Mouse (Mus musculus) stomach, embryonic 14.5 days (tissue): ENCODE results near the gene Runx1. TPM values are rescaled to one million over a fixed set of nuclear protein-coding genes. Genes with fewer than 3 reads are reported as not detected.

ENCODE experiments used
- ATAC-seq: fragments of 200-750 bp; cut with Nextera tagmentation; 2 replicates; pipeline ENCODE4 v1.8.0; 2017; ENCODE audit warnings: low read depth, moderate TSS enrichment; ENCODE audit not compliant: insufficient number of reproducible peaks, insufficient read depth, low FRiP score
- H3K27ac ChIP-seq: fragments of 300-500 bp; sonication (generic); 2 replicates; pipeline ENCODE4 v1.5.1; 2014; ENCODE audit warnings: mild to moderate bottlenecking, low read length, moderate library complexity, mixed read lengths
- H3K27me3 ChIP-seq: fragments of 300-500 bp; sonication (generic); 2 replicates; pipeline ENCODE4 v1.6.1; 2014; ENCODE audit warnings: low read length, control low read depth, mixed read lengths; ENCODE audit not compliant: control insufficient read depth, insufficient read depth
- H3K36me3 ChIP-seq: fragments of 300-500 bp; sonication (generic); 2 replicates; pipeline ENCODE4 v1.6.1; 2014; ENCODE audit warnings: mild to moderate bottlenecking, control low read depth, low read length, moderate library complexity, mixed read lengths; ENCODE audit not compliant: control insufficient read depth, insufficient read depth
- H3K4me1 ChIP-seq: fragments of 300-500 bp; sonication (generic); 2 replicates; pipeline ENCODE4 v1.6.1; 2014; ENCODE audit warnings: low read length, control low read depth, mixed read lengths; ENCODE audit not compliant: control insufficient read depth, insufficient read depth
- H3K4me2 ChIP-seq: fragments of 300-500 bp; sonication (generic); replicated peaks from 2 replicates; pipeline ENCODE4 v1.6.1; 2014; ENCODE audit warnings: low read depth, low read length, control low read depth
- H3K4me3 ChIP-seq: fragments of 300-500 bp; sonication (generic); 2 replicates; pipeline ENCODE4 v1.5.1; 2014; ENCODE audit warnings: low read depth, low read length, control low read depth
- H3K9ac ChIP-seq: fragments of 300-500 bp; sonication (generic); replicated peaks from 2 replicates; pipeline ENCODE4 v1.6.1; 2014; ENCODE audit warnings: low read depth, mild to moderate bottlenecking, control low read depth, low read length, moderate library complexity, mixed read lengths
- H3K9me3 ChIP-seq: fragments of 300-500 bp; sonication (generic); 2 replicates; pipeline ENCODE4 v1.6.1; 2016; ENCODE audit warnings: low read depth, low read length, control low read depth; ENCODE audit not compliant: control insufficient read depth
- WGBS: fragments of 180-500 bp; shearing (Covaris S2); extraction: QIAGEN DNeasy Blood & Tissue Kit; methylation state at CpG from one replicate; pipeline ENCODE4 v1.1.7; 2014; 5-methylcytosine and 5-hydroxymethylcytosine counted together
- polyA plus RNA-seq: library from polyadenylated mRNA; unstranded; fragments of >200 nt; fragmentation: Nextera tagmentation; extraction: Ambion mirVana; gene quantifications from 2 replicates; pipeline ENCODE4 v1.2.1, GENCODE M21; 2014

Gene Runx1
- polyA plus RNA-seq, 1 experiment from 2014 or later, result 9.2 TPM

- Histone ChIP-seq H3K4me2 (no peak overlapping the region), H3K27ac (no peak overlapping the region), H3K4me3 (no peak overlapping the region), H3K4me1 (no peaks in the 10 kb centered on the region), H3K36me3 (no peaks in the 10 kb centered on the region), H3K27me3 (no peaks in the 10 kb centered on the region), H3K9ac (no peak overlapping the region), H3K9me3 (no peaks in the 10 kb centered on the region)
- ATAC-seq, result no peak
These were observed 12.8 kb upstream of the Runx1 start for GRCm38 (mm10) chr16:92838709-92839108.

- H3K9me3 ChIP-seq, result no peaks in the 10 kb centered on the region
- H3K36me3 ChIP-seq, result no peaks in the 10 kb centered on the region
- no peak overlapping the region for H3K4me3 ChIP-seq
- no peaks in the 10 kb centered on the region for H3K4me1 ChIP-seq
- H3K4me2 ChIP-seq, result no peak overlapping the region
- H3K27me3 ChIP-seq, result no peaks in the 10 kb centered on the region
- 89% methylated on average over 2 of the region's 2 CpGs for WGBS
- H3K27ac ChIP-seq, result no peak overlapping the region
- ATAC-seq, result no peak
- no peak overlapping the region for H3K9ac ChIP-seq
These were observed 5.4 kb upstream of the Runx1 start for GRCm38 (mm10) chr16:92831341-92831740.

- Histone ChIP-seq H3K9me3 (no peaks in the 10 kb centered on the region), H3K4me2 (no peak overlapping the region), H3K27me3 (no peaks in the 10 kb centered on the region), H3K4me3 (no peak overlapping the region), H3K27ac (no peak overlapping the region), H3K9ac (no peak overlapping the region), H3K4me1 (no peaks in the 10 kb centered on the region), H3K36me3 (no peaks in the 10 kb centered on the region)
- ATAC-seq, result no peak
- WGBS, result 45% methylated on average over 14 of the region's 14 CpGs
These were observed 4.5 kb upstream of the Runx1 start for GRCm38 (mm10) chr16:92830479-92830878.

- 55% methylated on average over 8 of the region's 8 CpGs for WGBS
- Histone ChIP-seq H3K4me1 (no peaks in the 10 kb centered on the region), H3K9ac (no peak overlapping the region), H3K27ac (no peak overlapping the region), H3K4me3 (no peak overlapping the region), H3K9me3 (no peaks in the 10 kb centered on the region), H3K36me3 (no peaks in the 10 kb centered on the region), H3K4me2 (no peak overlapping the region), H3K27me3 (no peaks in the 10 kb centered on the region)
- no peak for ATAC-seq
These were observed 2.4 kb upstream of the Runx1 start for GRCm38 (mm10) chr16:92828308-92828862.

- Histone ChIP-seq H3K9ac (no peak overlapping the region), H3K27me3 (no peaks in the 10 kb centered on the region), H3K36me3 (no peaks in the 10 kb centered on the region), H3K4me1 (no peaks in the 10 kb centered on the region), H3K4me3 (no peak overlapping the region), H3K4me2 (no peak overlapping the region), H3K9me3 (no peaks in the 10 kb centered on the region), H3K27ac (no peak overlapping the region)
- WGBS, result 58% methylated on average over 7 of the region's 7 CpGs
- no peak; the same call in 1 of the 2 replicates for ATAC-seq
These were observed 1.8 kb upstream of the Runx1 start for GRCm38 (mm10) chr16:92827663-92828307.

- no peak overlapping the region for H3K4me3 ChIP-seq
- H3K9ac ChIP-seq, result no peak overlapping the region
- no peaks in the 10 kb centered on the region for H3K4me1 ChIP-seq
- no peaks in the 10 kb centered on the region for H3K36me3 ChIP-seq
- 94% methylated on average over 6 of the region's 6 CpGs for WGBS
- ATAC-seq, result no peak
- H3K27ac ChIP-seq, result no peak overlapping the region
- no peaks in the 10 kb centered on the region for H3K9me3 ChIP-seq
- H3K27me3 ChIP-seq, result no peaks in the 10 kb centered on the region
- no peak overlapping the region for H3K4me2 ChIP-seq
These were observed 734 bp upstream of the Runx1 start for GRCm38 (mm10) chr16:92826683-92827082.

- no peaks in the 10 kb centered on the region for H3K36me3 ChIP-seq
- WGBS, result 68% methylated on average over 18 of the region's 18 CpGs
- H3K4me2 ChIP-seq, result no peak overlapping the region
- no peak overlapping the region for H3K27ac ChIP-seq
- H3K9me3 ChIP-seq, result no peaks in the 10 kb centered on the region
- H3K9ac ChIP-seq, result no peak overlapping the region
- no peaks in the 10 kb centered on the region for H3K4me1 ChIP-seq
- no peaks in the 10 kb centered on the region for H3K27me3 ChIP-seq
- no peak for ATAC-seq
- H3K4me3 ChIP-seq, result no peak overlapping the region
These were observed 625 bp downstream of the Runx1 start for GRCm38 (mm10) chr16:92825204-92825843.

GRCm38 (mm10) chr16:92824723-92825203 lies 1.2 kb downstream of the Runx1 start:
- no peak for ATAC-seq

More at GRCm38 (mm10) chr16:92824723-92825203, 1.2 kb downstream of the Runx1 start:
- no peaks in the 10 kb centered on the region for H3K36me3 ChIP-seq
- no peak overlapping the region for H3K9ac ChIP-seq
- WGBS, result 83% methylated on average over 9 of the region's 9 CpGs
- H3K27ac ChIP-seq, result no peak overlapping the region
- no peaks in the 10 kb centered on the region for H3K9me3 ChIP-seq
- no peaks in the 10 kb centered on the region for H3K4me1 ChIP-seq
- no peak overlapping the region for H3K4me3 ChIP-seq
- no peaks in the 10 kb centered on the region for H3K27me3 ChIP-seq
- H3K4me2 ChIP-seq, result no peak overlapping the region
